Mouse (Mus musculus) G1E (cell line): ENCODE measurements around the gene Cxcr5.

ENCODE experiments used
- CTCF ChIP-seq: IDR thresholded peaks from 2 replicates; pipeline ENCODE4 v1.5.1; 2012; ENCODE audit warnings: low read depth, low read length, inconsistent platforms, mixed read lengths
- GATA1 ChIP-seq: IDR thresholded peaks from 2 replicates; pipeline ENCODE4 v1.6.1; 2012; ENCODE audit warnings: borderline replicate concordance, low read length, inconsistent platforms, mixed read lengths
- TAL1 ChIP-seq: conservative IDR thresholded peaks from 2 replicates; pipeline ENCODE4 v1.6.1; 2012; ENCODE audit warnings: low read depth, low read length, inconsistent platforms, mixed read lengths

DNA sequence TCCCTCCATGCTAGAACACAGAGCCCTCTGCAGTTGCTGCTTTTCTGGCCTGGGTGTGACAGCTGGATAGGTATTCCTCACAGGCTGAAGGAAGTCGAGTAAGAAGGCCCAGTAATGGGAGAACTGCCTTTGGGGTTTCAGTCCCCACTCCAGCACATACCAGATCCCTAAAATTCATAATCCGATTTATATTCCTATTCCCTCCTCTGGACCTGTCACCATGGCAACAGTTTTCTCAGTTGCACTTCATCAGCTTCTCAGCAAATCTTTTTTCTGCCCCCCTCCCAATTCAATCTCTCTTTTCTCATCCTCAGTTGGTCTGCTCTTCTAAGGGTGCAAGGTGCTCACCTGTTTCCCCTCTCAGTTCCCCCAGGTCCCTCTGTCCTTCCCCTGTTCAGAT, 92.9 kb downstream of the Cxcr5 start:
- TF ChIP-seq CTCF (no peak), GATA1 (no peak), TAL1 (no peak)
